Mouse (Mus musculus) heart, embryonic 12.5 days (tissue): ENCODE results near the gene Ces1b. TPM values are rescaled to one million over a fixed set of nuclear protein-coding genes. Genes with fewer than 3 reads are reported as not detected.

Source experiments
- ATAC-seq: fragments of 200-750 bp; cut with Nextera tagmentation; 2 replicates; pipeline ENCODE4 v1.8.0; 2017; ENCODE audit warnings: moderate TSS enrichment, moderate library complexity; ENCODE audit not compliant: insufficient number of reproducible peaks, low FRiP score
- H3K27ac ChIP-seq: fragments of 300-500 bp; sonication (generic); 2 replicates; pipeline ENCODE4 v1.5.1; 2016; ENCODE audit warnings: mild to moderate bottlenecking, moderate library complexity; ENCODE audit not compliant: poor library complexity, severe bottlenecking
- H3K27me3 ChIP-seq: fragments of 300-500 bp; sonication (generic); replicated peaks from 2 replicates; pipeline ENCODE4 v1.6.1; 2016; ENCODE audit warnings: mild to moderate bottlenecking, moderate library complexity
- H3K36me3 ChIP-seq: fragments of 300-500 bp; sonication (generic); 2 replicates; pipeline ENCODE4 v1.6.1; 2016; ENCODE audit warnings: mild to moderate bottlenecking, moderate library complexity
- H3K4me1 ChIP-seq: fragments of 300-500 bp; sonication (generic); replicated peaks from 2 replicates; pipeline ENCODE4 v1.6.1; 2016; ENCODE audit warnings: mild to moderate bottlenecking
- H3K4me2 ChIP-seq: fragments of 300-500 bp; sonication (generic); 2 replicates; pipeline ENCODE4 v1.6.1; 2016; ENCODE audit warnings: mild to moderate bottlenecking, moderate library complexity
- H3K4me3 ChIP-seq: fragments of 300-500 bp; sonication (generic); 2 replicates; pipeline ENCODE4 v1.5.1; 2016; ENCODE audit warnings: mild to moderate bottlenecking
- H3K9ac ChIP-seq: fragments of 300-500 bp; sonication (generic); 2 replicates; pipeline ENCODE4 v1.6.1; 2016; ENCODE audit warnings: mild to moderate bottlenecking, moderate library complexity
- H3K9me3 ChIP-seq: fragments of 300-500 bp; sonication (generic); replicated peaks from 2 replicates; pipeline ENCODE4 v1.6.1; 2016; ENCODE audit warnings: mild to moderate bottlenecking, moderate library complexity
- WGBS: fragments of 180-500 bp; shearing (Covaris S2); methylation state at CpG from one replicate; pipeline ENCODE4 v1.1.7; 2016; 5-methylcytosine and 5-hydroxymethylcytosine counted together
- polyA plus RNA-seq: library from polyadenylated mRNA; unstranded; fragments of >200 nt; fragmentation: Nextera tagmentation; extraction: Ambion mirVana; gene quantifications from 2 replicates; pipeline ENCODE4 v1.2.1, GENCODE M21; 2016

The Ces1b gene
- polyA plus RNA-seq, 1 experiment from 2014 or later: not detected

- no peak overlapping the region for H3K4me2 ChIP-seq
- no peak overlapping the region for H3K27ac ChIP-seq
- H3K9me3 ChIP-seq: no peaks in the 10 kb centered on the region
- H3K9ac ChIP-seq: no peak overlapping the region
- ATAC-seq: no peak
- H3K4me3 ChIP-seq: no peak overlapping the region
- WGBS: 24% methylated on average over 5 of the region's 5 CpGs
- H3K36me3 ChIP-seq: no peaks in the 10 kb centered on the region
- no peaks in the 10 kb centered on the region for H3K27me3 ChIP-seq
- H3K4me1 ChIP-seq: peaks cover 4% of the 10 kb centered on the region
Measured at GRCm38 (mm10) chr8:93010286-93010685, 69.5 kb downstream of the Ces1b start.

Other genes starting within 250 kb of the Ces1b start
- 3.0 and 4.9 TPM in 2 replicates for gene Lpcat2, start 224.7 kb downstream of the Ces1b start, polyA plus RNA-seq
- gene Capns2, start 178.6 kb downstream of the Ces1b start, polyA plus RNA-seq: 0.23 and 0.26 TPM in 2 replicates
- gene Slc6a2, start 119.9 kb downstream of the Ces1b start, polyA plus RNA-seq: 0.03 TPM in 2 replicates
- not detected in 2 replicates for gene Ces1a, start 31.8 kb downstream of the Ces1b start, polyA plus RNA-seq
- not detected in 2 replicates for gene Ces1c, start 51.3 kb upstream of the Ces1b start, polyA plus RNA-seq
- gene Ces1d, start 117.8 kb upstream of the Ces1b start, polyA plus RNA-seq: 0.24 TPM in 1 of 2 replicates, not detected in the other
- 0.20 TPM in 1 of 2 replicates, not detected in the other for gene Ces1e, start 149.6 kb upstream of the Ces1b start, polyA plus RNA-seq
- not detected in 2 replicates for gene Ces1f, start 199.7 kb upstream of the Ces1b start, polyA plus RNA-seq